ENCODE assay signal across 9 mouse cellular contexts in the genomic region with DNA sequence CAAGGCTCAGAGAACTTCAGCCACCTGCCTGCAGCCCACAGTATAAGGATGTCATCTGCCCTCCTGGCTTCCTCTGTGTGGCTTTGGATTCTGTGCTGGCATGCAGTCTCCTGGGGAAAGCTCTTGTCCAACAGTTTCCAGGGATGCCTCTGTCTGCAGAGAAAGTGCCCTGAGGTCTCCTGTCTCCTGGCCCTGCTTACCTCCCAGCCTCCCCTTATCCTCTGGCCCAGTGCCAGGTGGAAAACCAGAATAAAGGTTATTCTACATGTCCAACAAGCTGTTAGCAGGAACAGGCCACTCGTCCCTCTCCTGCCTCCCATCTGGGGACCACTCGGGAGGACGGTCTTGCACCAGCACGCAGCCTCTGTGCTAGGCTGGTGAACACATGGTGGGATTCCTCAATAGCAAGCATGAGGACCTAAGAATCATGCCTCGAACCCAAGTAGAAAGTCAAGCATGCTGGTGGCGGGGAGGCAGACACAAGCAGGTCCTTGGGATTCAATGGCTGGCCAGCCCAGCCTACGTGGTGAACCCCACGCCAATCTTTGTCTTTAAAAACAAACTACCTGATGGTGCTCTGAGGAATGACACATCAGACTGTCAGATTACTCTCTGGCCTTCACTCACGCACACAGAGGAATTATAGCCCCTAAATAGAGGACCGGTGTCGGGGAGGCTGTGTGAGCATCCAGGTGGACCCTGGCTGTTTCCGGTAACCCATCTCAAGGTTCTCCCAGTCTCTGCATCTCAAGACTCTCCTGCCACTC.
DNase-seq lines count a peak whose midpoint lies in the region; ATAC-seq and TF ChIP-seq lines count a peak whose summit lies in the region.
"Had no signal": no experiment of that assay in that cellular context is flagged by ENCODE, and none has a peak within 500 bp of the region (broad histone marks: within the 10 kb centered on the region; RNA-seq: fewer than 3 reads in every experiment).

No protein-coding gene starts in this region.

- H3K27ac ChIP-seq in gastrocnemius, adult 2 months = peak overlapping the region; percentile 82
- peak overlapping the region; percentile 94; the same call in 1 of the 2 replicates for H3K27ac ChIP-seq in lung, embryonic 14.5 days (ENCODE audit: low read depth)
- H3K27ac ChIP-seq in lung, postnatal 0 days (ENCODE audit: low read length) = no peak overlapping the region
- peak overlapping the region; percentile 60 for H3K27ac ChIP-seq in embryonic fibroblast, embryonic 13.5 days (ENCODE audit: insufficient read depth, low read length)
- H3K27ac ChIP-seq: liver, embryonic 15.5 days had no signal

- no peaks in the 10 kb centered on the region for H3K9me3 ChIP-seq in lung, embryonic 14.5 days (ENCODE audit: low read depth, low read length)
- no peaks in the 10 kb centered on the region for H3K9me3 ChIP-seq in lung, postnatal 0 days (ENCODE audit: low read length)
- H3K9me3 ChIP-seq: liver, embryonic 15.5 days had no signal

- TF ChIP-seq POLR2A in embryonic fibroblast, embryonic 13.5 days (IDR thresholded peaks at IDR 0.05; ENCODE audit: low read depth, low read length) = no peak
- TF ChIP-seq POLR2A in myocyte (IDR thresholded peaks at IDR 0.05; ENCODE audit: insufficient read length, low read depth) = no peak

- 76% methylated on average over 12 of the region's 12 CpGs for WGBS in lung, embryonic 14.5 days
- 73% methylated on average over 12 of the region's 12 CpGs for WGBS in lung, postnatal 0 days

- no peak for ATAC-seq in lung, embryonic 14.5 days (ENCODE audit: insufficient read depth)
- no peak for ATAC-seq in lung, postnatal 0 days

- peaks cover 86% of the 10 kb centered on the region for H3K79me2 ChIP-seq in myocyte (ENCODE audit: control insufficient read depth, insufficient read depth)

- TF ChIP-seq EP300 in lung, postnatal 0 days (IDR thresholded peaks at IDR 0.05) = no peak

- no peak overlapping the region for H3ac ChIP-seq in myocyte (ENCODE audit: control insufficient read depth, insufficient read length)

- no peak overlapping the region for H3K4me3 ChIP-seq in gastrocnemius, adult 2 months
- no peak overlapping the region for H3K4me3 ChIP-seq in lung, embryonic 14.5 days (ENCODE audit: low read depth, low read length)
- no peak overlapping the region for H3K4me3 ChIP-seq in lung, postnatal 0 days (ENCODE audit: low read depth, low read length)
- no peak overlapping the region for H3K4me3 ChIP-seq in embryonic fibroblast, embryonic 13.5 days (ENCODE audit: insufficient read depth, low read length)
- no peak overlapping the region for H3K4me3 ChIP-seq in myocyte
- H3K4me3 ChIP-seq: liver, embryonic 15.5 days had no signal

- intact Hi-C loops in gastrocnemius, adult 2 months (cut with DNase I) = loop anchor here (2.0 kb wide), 1 partner anchor 42 kb away; no protein-coding TSS in a partner anchor

- peaks cover 75% of the 10 kb centered on the region for H3K4me1 ChIP-seq in lung, embryonic 14.5 days (ENCODE audit: insufficient read depth)
- peaks cover 46% of the 10 kb centered on the region for H3K4me1 ChIP-seq in lung, postnatal 0 days (ENCODE audit: insufficient read depth, low read depth, low read length)
- peaks cover 74% of the 10 kb centered on the region for H3K4me1 ChIP-seq in embryonic fibroblast, embryonic 13.5 days (ENCODE audit: control insufficient read depth, insufficient read depth, low read length)

- no peak overlapping the region for H3K4me2 ChIP-seq in lung, embryonic 14.5 days
- H3K4me2 ChIP-seq in lung, postnatal 0 days (replicated peaks; ENCODE audit: low read depth, low read length) = no peak overlapping the region
- H3K4me2 ChIP-seq in myocyte (ENCODE audit: low read depth) = peak overlapping the region; percentile 69
- H3K4me2 ChIP-seq: liver, embryonic 15.5 days had no signal

- H3K36me3 ChIP-seq in lung, embryonic 14.5 days (ENCODE audit: insufficient read depth) = 0 out of 2 replicates have a peak, but pooled peaks cover 3% of the 10 kb centered on the region
- H3K36me3 ChIP-seq in lung, postnatal 0 days (ENCODE audit: insufficient read depth, low read length) = no peaks in the 10 kb centered on the region
- H3K36me3 ChIP-seq in myocyte (ENCODE audit: control insufficient read depth, insufficient read depth) = no peaks in the 10 kb centered on the region
- H3K36me3 ChIP-seq: liver, embryonic 15.5 days had no signal

- no peak for TF ChIP-seq CTCF in gastrocnemius, adult 2 months (IDR thresholded peaks at IDR 0.05)
- TF ChIP-seq CTCF in lung, embryonic 14.5 days (IDR thresholded peaks at IDR 0.05; ENCODE audit: low read depth) = no peak
- no peak for TF ChIP-seq CTCF in lung, postnatal 0 days (IDR thresholded peaks at IDR 0.05)
- no peak for TF ChIP-seq CTCF in embryonic fibroblast, embryonic 13.5 days (IDR thresholded peaks at IDR 0.05; ENCODE audit: borderline replicate concordance, insufficient read depth, low read length)

- no peak overlapping the region for H3K9ac ChIP-seq in lung, embryonic 14.5 days
- no peak overlapping the region for H3K9ac ChIP-seq in lung, postnatal 0 days (replicated peaks; ENCODE audit: low read depth)
- H3K9ac ChIP-seq: liver, embryonic 15.5 days had no signal

- DNase-seq in gastrocnemius, adult 2 months = no peak
- DNase-seq in gastrocnemius, adult 8-10 months (ENCODE audit: low spot score in 2 of 2) = no peak
- DNase-seq in lung, embryonic 14.5 days = no peak
- DNase-seq in lung, postnatal 0 days (ENCODE audit: low spot score) = no peak
- no peak for DNase-seq in testis, postnatal 10 days (ENCODE audit: low spot score)
- DNase-seq in spleen, adult 12 weeks (ENCODE audit: low spot score) = no peak

- H3K27me3 ChIP-seq in lung, embryonic 14.5 days (ENCODE audit: insufficient read depth, low read length) = no peaks in the 10 kb centered on the region
- H3K27me3 ChIP-seq in lung, postnatal 0 days (replicated peaks; ENCODE audit: insufficient read depth, low read length) = no peaks in the 10 kb centered on the region
- no peaks in the 10 kb centered on the region for H3K27me3 ChIP-seq in myocyte (ENCODE audit: control insufficient read depth, insufficient read depth, insufficient read length)
- H3K27me3 ChIP-seq: liver, embryonic 15.5 days had no signal

TF ChIP-seq in myocyte, 11 proteins besides CTCF, POLR2A, EP300 and RAD21:
- TF ChIP-seq CEBPB (IDR thresholded peaks at IDR 0.05; ENCODE audit: insufficient read depth, poor library complexity, severe bottlenecking) = no peak
- no peak for TF ChIP-seq MYOG (IDR thresholded peaks at IDR 0.05; ENCODE audit: control insufficient read depth in 1 of 3, insufficient read depth in 1 of 3, insufficient read length in 2 of 3, low read depth in 2 of 3)
- TF ChIP-seq REST (IDR thresholded peaks at IDR 0.05; ENCODE audit: insufficient read depth, insufficient read length) = no peak
- no peak for TF ChIP-seq E2F4 (IDR thresholded peaks at IDR 0.05; ENCODE audit: insufficient read depth)
- no peak for TF ChIP-seq TCF3 (IDR thresholded peaks at IDR 0.05; ENCODE audit: insufficient read length, low read depth)
- TF ChIP-seq MYOD1 (IDR thresholded peaks at IDR 0.05; ENCODE audit: control insufficient read depth in 1 of 3, insufficient read length in 2 of 3, low read depth in 2 of 3) = no peak
- TF ChIP-seq USF1 (IDR thresholded peaks at IDR 0.05; ENCODE audit: low read depth) = no peak
- no peak for TF ChIP-seq SRF (IDR thresholded peaks at IDR 0.05; ENCODE audit: control insufficient read depth, insufficient read length, low read depth)
- TF ChIP-seq POLR2AphosphoS2 (IDR thresholded peaks at IDR 0.05; ENCODE audit: insufficient read length, low read depth) = no peak
- no peak for TF ChIP-seq MAX (IDR thresholded peaks at IDR 0.05; ENCODE audit: low read depth)
- TF ChIP-seq TCF12 (IDR thresholded peaks at IDR 0.05; ENCODE audit: insufficient read depth, poor library complexity, severe bottlenecking) = no peak
